Mouse (Mus musculus) megakaryocyte-erythroid progenitor cell, adult 5-6 weeks (primary cell): ENCODE data around the gene Gm17662. TPM values are rescaled to one million over a fixed set of nuclear protein-coding genes. Genes with fewer than 3 reads are reported as not detected.

Experiments
- ATAC-seq: replicated peaks from 2 replicates; pipeline ENCODE4 v1.8.0; 2016; ENCODE audit warnings: mild to moderate bottlenecking, inconsistent platforms; ENCODE audit not compliant: severe bottlenecking, poor library complexity, low FRiP score, low TSS enrichment
- total RNA-seq, 2 experiments: library from RNA; stranded (forward) in 1 of 2; stranded (reverse) in 1 of 2; fragments of 200-1000, 215-1000 nt in 1 of 2; fragments of >200 nt in 1 of 2; fragmentation: Nextera tagmentation in 1 of 2; gene quantifications; 2 replicates each; pipeline ENCODE4 v1.2.3; 2014 to 2017

Gm17662 gene
- total RNA-seq (2014; fragmentation: Nextera tagmentation) (not detected in 2 replicates), total RNA-seq (2017) (not detected in 2 replicates)

GRCm38 (mm10) chr4:104857029-104857428 lies at the start of gene Gm17662:
Gene Gm17662, plus strand, starts transcription at chr4:104857329.
- no peak for ATAC-seq

GRCm38 (mm10) chr4:104810710-104811286 lies 46.3 kb upstream of the Gm17662 start:
- no peak for ATAC-seq

DNA sequence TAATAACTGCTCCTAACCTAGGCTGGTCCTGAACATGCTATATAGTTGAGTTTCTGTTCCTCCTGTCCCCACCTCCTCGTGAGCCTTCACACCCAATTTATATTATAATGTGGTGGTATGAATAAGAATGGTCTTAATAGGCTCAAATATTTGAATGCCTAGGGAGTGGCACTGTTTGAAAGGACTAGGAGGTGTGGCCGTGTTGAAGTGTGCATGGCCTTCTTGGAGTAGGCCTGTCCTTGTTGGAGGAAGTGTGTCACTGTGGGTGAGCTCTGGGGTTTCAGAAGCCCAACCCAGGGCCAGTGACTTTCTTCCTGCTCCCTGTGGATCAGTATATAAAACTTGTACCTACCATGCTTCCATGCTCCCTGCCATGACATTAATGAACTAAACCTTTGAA lies 43.5 kb upstream of the Gm17662 start:
- ATAC-seq, result no peak

DNA sequence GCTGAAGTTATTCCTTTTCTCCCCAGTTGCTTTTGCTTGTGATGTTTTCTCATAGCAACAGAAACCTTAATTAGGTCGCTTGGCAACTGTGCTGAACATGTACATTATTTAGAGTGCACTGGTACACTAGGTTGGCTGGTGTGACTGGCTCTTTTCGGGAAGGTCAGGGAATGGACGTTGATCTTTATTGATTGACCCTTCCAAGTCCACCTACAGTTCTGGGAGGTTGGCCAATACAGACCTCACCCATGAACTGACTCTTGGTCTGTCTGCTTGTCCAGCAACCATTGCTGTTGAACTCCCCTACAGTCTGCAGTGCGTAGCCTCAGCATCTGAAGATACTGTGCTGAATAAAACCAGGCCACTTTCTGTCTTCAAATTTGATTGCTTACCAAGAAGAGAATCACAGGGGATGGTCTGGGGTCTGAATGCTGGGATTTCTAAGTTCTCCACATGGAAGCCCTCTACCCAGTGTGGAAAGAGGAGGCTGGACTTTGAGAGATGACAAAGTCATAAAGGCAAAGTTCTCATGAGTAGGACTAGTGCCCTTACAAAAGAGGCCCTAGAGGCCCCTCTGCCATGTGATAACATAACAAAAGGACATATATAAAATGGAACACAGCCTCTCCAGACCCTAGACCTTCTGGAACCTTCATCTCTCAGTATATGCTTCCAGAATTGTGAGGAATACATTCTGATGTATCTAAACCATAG lies 40.5 kb upstream of the Gm17662 start:
- ATAC-seq, result no peak

DNA sequence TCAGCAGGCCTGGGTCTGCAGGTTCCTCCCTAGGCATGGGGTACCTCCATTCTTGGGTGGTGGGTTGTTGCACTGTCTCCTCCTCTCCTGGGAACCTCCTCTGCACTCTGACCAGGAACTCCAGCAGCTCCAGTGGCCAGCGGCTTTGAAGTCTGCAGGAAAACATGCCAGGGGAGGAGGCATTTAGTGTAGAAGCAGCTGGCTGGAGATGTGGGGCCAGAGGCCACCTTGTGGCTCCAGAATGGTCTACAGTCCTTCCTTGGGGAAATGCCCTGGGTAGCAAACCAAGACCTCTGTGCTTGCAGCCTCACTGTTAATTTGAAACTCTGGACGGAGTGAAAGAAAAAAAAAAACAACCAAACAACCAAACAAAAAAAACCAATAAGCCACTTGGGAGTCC lies 39.6 kb upstream of the Gm17662 start:
- ATAC-seq, result no peak

- no peak for ATAC-seq
Observed at GRCm38 (mm10) chr4:104818986-104819385, 38.1 kb upstream of the Gm17662 start.

- ATAC-seq, result no peak
Observed at GRCm38 (mm10) chr4:104819891-104820290, 37.2 kb upstream of the Gm17662 start.

- no peak for ATAC-seq
Observed at GRCm38 (mm10) chr4:104823597-104824101, 33.5 kb upstream of the Gm17662 start.

- ATAC-seq, result no peak
Observed at GRCm38 (mm10) chr4:104824381-104825077, 32.6 kb upstream of the Gm17662 start.

DNA sequence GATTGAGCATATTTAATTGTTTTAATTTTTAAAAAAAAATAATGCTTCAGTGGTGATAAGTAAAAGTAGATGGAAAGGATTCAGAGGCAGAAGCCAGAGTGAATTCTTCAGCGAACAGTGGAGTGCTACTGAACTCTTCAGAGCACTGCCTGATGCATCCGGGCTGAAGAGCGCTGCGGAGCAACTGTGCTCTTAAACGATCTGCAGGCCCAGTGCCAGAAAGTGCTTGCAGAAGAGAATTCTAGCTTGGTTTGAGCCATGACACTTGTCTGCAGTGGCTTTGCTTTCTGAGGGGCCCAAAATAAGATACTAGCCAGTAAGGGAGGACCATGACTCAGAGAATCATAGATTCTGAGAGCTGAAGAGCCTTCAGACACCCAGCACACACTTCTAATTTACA lies 28.2 kb upstream of the Gm17662 start:
- ATAC-seq, result no peak

- no peak for ATAC-seq
Observed at GRCm38 (mm10) chr4:104835096-104835495, 22.0 kb upstream of the Gm17662 start.

DNA sequence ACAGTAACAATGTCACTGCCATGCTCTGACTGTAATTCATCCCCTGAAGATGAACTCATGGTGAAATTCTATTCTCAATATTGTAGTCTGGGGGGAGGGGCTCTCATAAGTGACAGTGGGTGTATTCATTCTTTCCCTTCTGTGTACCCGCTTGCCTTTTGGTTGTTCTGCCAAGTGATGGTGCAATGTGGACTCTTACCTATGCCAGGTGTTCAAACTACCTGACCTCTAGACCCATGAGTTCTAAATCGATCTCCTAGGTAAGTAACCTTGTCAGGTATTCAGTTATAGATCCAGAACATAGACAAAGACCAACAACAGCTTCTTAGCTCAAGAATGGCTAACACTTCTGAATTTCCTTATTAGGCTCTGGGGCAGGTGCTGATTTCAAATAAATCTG lies 18.8 kb upstream of the Gm17662 start:
- no peak for ATAC-seq

DNA sequence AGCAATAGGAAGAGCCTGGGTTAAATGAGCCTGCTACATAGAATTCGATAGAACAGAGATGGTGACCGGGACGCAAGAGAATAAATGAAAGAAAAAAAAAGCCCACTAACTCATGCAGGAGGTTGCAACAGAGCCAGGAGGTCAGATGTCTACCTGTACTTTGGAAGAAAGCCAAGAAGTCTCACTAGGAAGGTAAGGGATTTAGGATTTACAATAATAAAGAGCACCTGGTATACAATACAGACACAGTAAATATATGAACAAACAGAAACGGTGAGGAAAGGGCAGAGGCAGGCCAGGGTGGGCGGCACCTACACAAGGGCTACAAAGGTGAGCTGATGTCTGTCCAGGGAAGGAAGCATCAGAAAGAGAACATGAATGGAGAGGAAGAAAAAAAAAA lies 14.9 kb upstream of the Gm17662 start:
- ATAC-seq, result no peak

GRCm38 (mm10) chr4:104843546-104843945 lies 13.6 kb upstream of the Gm17662 start:
- ATAC-seq, result no peak

DNA sequence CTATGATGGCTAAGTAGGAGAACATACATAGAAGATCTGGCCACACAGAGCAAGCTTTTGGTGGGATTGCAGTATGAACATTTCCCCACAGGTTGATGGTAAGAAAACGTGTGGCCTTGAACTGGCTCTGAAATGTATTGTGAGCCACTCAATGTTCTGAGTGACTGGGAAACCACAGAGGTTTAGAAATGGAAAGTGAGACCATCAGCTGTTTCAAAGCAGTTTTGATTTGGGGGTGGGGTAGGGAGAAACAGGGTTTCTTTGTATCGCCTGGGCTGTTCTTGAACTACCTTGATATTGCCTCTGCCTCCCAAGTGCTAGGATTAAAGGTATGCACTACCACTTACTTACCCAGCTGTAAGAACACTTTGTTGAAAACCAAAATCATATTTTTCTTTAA lies 1.9 kb upstream of the Gm17662 start:
- ATAC-seq, result no peak

DNA sequence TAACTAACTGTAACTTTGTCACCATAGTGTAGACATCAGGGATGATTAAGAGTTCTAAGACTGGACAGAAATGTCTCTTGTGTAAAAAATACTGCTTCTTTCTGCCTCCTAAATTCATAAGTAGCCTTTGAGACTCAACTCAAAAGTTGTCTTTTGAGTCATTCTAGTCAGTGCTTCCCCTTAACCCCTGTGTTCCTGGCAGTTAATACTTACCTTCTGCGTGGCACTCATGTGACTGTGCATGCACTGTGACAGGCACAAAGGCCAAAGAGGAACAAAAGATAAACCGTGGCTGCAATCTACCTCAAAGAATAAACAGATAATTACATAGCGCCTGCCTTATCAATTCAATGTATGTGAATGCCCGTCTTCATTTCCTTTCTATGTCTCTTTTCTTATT lies 694 bp downstream of the Gm17662 start:
- no peak for ATAC-seq

- no peak for ATAC-seq
Observed at GRCm38 (mm10) chr4:104861241-104861640, 4.1 kb downstream of the Gm17662 start.

GRCm38 (mm10) chr4:104864397-104864796 lies 7.3 kb downstream of the Gm17662 start:
- ATAC-seq, result no peak

- no peak for ATAC-seq
Observed at GRCm38 (mm10) chr4:104869581-104869980, 12.5 kb downstream of the Gm17662 start.

GRCm38 (mm10) chr4:104870196-104870595 lies 13.1 kb downstream of the Gm17662 start:
- ATAC-seq, result no peak

- ATAC-seq, result no peak
Observed at GRCm38 (mm10) chr4:104875832-104876231, 18.7 kb downstream of the Gm17662 start.
